Mouse (Mus musculus): ENCODE data around the gene Rpp38.

DNA sequence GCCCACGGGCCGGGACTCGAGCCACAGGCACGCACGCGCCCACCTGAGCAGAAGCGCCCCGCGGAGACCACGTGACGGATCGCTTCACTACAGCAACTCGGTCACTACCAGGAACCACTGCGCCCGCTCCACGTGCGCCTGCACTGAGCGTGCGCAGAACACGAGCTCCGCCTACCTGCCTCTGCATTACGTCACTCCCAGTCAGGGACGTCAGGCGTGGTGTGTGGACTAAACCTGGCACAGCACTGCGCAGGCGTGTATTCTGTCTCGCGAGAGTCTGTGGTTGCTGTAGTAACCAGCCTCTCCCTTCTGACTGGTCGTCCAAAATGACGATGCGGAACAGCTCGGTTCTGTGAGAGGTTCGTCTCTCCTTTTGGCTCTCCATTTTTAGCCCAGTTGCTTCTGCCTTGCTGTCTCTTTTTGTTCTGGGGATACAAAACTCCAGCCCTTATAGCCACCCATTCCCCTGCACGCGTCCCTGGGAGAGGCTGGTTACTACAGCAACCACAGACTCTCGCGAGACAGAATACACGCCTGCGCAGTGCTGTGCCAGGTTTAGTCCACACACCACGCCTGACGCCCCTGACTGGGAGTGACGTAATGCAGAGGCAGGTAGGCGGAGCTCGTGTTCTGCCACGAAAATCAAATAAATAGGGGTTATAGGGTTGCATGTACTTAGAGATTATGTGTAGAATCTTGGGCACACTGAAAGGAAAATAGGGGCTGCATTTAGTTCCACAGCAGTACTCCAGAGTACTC, at the start of gene Rpp38:
- TF ChIP-seq POLR2A (IDR thresholded peaks at IDR 0.05; ENCODE audit: borderline replicate concordance, control insufficient read depth, low read depth, low read length) (no peak; the same call in 1 of the 2 replicates), CTCF (IDR thresholded peaks at IDR 0.05; ENCODE audit: control insufficient read depth, insufficient read depth, low read length) (no peak)
